Mouse (Mus musculus) intestine, embryonic 14.5 days (tissue): ENCODE measurements around the gene Tmigd1. TPM values are rescaled to one million over a fixed set of nuclear protein-coding genes. Genes with fewer than 3 reads are reported as not detected.

Experiments used
- ATAC-seq: fragments of 200-750 bp; cut with Nextera tagmentation; replicated peaks from 2 replicates; pipeline ENCODE4 v1.8.0; 2017; ENCODE audit warnings: low read depth, moderate number of reproducible peaks, moderate TSS enrichment, moderate library complexity; ENCODE audit not compliant: low FRiP score, low TSS enrichment
- DNase-seq: peaks from one replicate; pipeline ENCODE4 v3.0.0-alpha.2; 2018; ENCODE audit warnings: low spot score
- H3K27ac ChIP-seq: fragments of 300-500 bp; sonication (generic); 2 replicates; pipeline ENCODE4 v1.5.1; 2014; ENCODE audit warnings: low read depth, mild to moderate bottlenecking, control low read depth
- H3K27me3 ChIP-seq: fragments of 300-500 bp; sonication (generic); replicated peaks from 2 replicates; pipeline ENCODE4 v1.6.1; 2014; ENCODE audit warnings: low read length, control low read depth; ENCODE audit not compliant: control insufficient read depth, insufficient read depth
- H3K36me3 ChIP-seq: fragments of 300-500 bp; sonication (generic); 2 replicates; pipeline ENCODE4 v1.6.1; 2014; ENCODE audit warnings: low read length, control low read depth; ENCODE audit not compliant: control insufficient read depth, insufficient read depth
- H3K4me1 ChIP-seq: fragments of 300-500 bp; sonication (generic); replicated peaks from 2 replicates; pipeline ENCODE4 v1.6.1; 2014; ENCODE audit warnings: low read length, control low read depth, mixed read lengths; ENCODE audit not compliant: control insufficient read depth, insufficient read depth
- H3K4me2 ChIP-seq: fragments of 300-500 bp; sonication (generic); 2 replicates; pipeline ENCODE4 v1.6.1; 2014; ENCODE audit warnings: low read length
- H3K4me3 ChIP-seq: fragments of 300-500 bp; sonication (generic); 2 replicates; pipeline ENCODE4 v1.5.1; 2014; ENCODE audit warnings: low read depth, low read length, control low read depth, mixed read lengths
- H3K9ac ChIP-seq: fragments of 300-500 bp; sonication (generic); 2 replicates; pipeline ENCODE4 v1.6.1; 2014; ENCODE audit warnings: mild to moderate bottlenecking, low read length
- H3K9me3 ChIP-seq: fragments of 300-500 bp; sonication (generic); 2 replicates; pipeline ENCODE4 v1.6.1; 2016; ENCODE audit warnings: low read length, control low read depth; ENCODE audit not compliant: control insufficient read depth
- whole genome bisulfite sequencing: fragments of 180-500 bp; shearing (Covaris S2); extraction: QIAGEN DNeasy Blood & Tissue Kit; methylation state at CpG from one replicate; pipeline ENCODE4 v1.1.7; 2014; 5-methylcytosine and 5-hydroxymethylcytosine counted together
- polyA plus RNA-seq: library from polyadenylated mRNA; unstranded; fragments of >200 nt; fragmentation: Nextera tagmentation; extraction: Ambion mirVana; gene quantifications from 2 replicates; pipeline ENCODE4 v1.2.1, GENCODE M21; 2014

The Tmigd1 gene
- polyA plus RNA-seq, 1 experiment from 2014 or later: 0.26 TPM

DNA sequence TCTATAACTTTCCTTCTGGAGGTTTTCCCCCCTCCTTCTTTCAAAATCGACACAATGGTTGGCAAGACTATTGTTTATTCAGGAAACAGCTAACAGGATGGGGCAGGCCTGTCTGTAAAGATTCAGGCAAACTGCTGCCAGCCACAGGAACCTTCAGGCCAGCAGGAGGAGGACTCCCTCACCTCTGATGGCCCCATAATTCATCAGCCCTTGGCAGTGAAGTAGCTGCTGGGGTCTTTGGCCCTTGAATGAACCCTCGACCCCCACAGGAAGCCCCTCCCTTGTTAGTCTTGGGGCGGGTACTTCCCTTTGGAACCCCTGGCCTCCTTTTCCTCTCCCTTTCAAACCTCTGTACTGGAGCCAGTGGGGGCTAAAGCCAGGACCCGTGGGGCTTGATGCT is 8.4 kb upstream of the Tmigd1 start:
- 4% methylated on average over 4 of the region's 4 CpGs for WGBS
- ATAC-seq (no peak), DNase-seq (no peak)
- H3K9me3 ChIP-seq: no peaks in the 10 kb centered on the region
- no peak overlapping the region for H3K27ac ChIP-seq
- H3K4me1 ChIP-seq: peaks cover 10% of the 10 kb centered on the region
- H3K9ac ChIP-seq: no peak overlapping the region
- H3K36me3 ChIP-seq: no peaks in the 10 kb centered on the region
- no peaks in the 10 kb centered on the region for H3K27me3 ChIP-seq
- H3K4me3 ChIP-seq: no peak overlapping the region
- peak overlapping the region; percentile 5; the same call in 1 of the 2 replicates for H3K4me2 ChIP-seq

DNA sequence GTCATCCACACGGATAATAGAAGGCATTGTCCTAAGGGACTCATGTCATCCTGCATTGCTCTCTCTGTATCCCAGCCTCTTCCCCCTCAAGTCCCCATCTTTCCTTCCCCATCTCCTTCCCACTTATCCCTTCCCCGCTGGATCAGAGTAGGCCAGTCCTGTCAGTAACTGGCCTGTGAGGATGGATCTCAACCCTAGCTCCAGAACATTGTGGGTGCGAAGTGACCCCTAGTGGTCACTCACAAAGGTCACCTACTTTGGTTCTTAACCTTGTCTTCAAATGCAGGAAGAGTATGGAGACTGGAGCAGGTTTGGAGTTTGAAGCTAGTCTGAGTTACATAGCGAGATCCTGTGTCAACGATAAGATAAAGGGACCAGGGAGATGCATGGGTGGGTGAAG is 7.7 kb upstream of the Tmigd1 start:
- 27% methylated on average over 5 of the region's 5 CpGs for WGBS
- Histone ChIP-seq H3K9ac (no peak overlapping the region), H3K4me3 (no peak overlapping the region), H3K27me3 (no peaks in the 10 kb centered on the region), H3K9me3 (no peaks in the 10 kb centered on the region), H3K27ac (no peak overlapping the region), H3K4me1 (peaks cover 10% of the 10 kb centered on the region), H3K4me2 (no peak overlapping the region; the same call in 1 of the 2 replicates), H3K36me3 (no peaks in the 10 kb centered on the region)
- ATAC-seq: 0 out of 2 replicates have a peak, but pooled peaks have one; percentile 51
- DNase-seq: peak; percentile 66

DNA sequence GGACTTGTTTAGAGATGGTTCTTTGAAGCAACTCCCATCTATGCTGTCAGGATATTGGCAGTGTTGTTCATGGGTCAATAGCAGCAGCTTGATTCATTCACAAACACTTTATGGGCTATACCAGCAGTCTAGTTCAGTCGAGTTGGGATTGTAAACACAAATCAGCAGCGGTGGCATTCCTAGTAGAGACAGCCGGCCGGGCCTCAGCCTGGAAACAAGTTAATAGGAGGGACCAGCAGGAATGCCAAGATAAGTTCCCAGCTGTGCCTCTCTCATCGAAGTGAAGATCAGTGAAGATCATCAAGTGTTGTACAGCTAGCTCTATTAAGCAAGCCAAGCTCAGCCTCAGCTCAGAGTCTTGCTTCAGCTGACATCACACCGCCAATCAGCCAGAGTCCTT is 5.6 kb upstream of the Tmigd1 start:
- Histone ChIP-seq H3K9ac (no peak overlapping the region), H3K4me1 (peaks cover 10% of the 10 kb centered on the region), H3K9me3 (no peaks in the 10 kb centered on the region), H3K36me3 (no peaks in the 10 kb centered on the region), H3K27ac (no peak overlapping the region), H3K27me3 (no peaks in the 10 kb centered on the region), H3K4me2 (no peak overlapping the region), H3K4me3 (no peak overlapping the region)
- no peak for DNase-seq
- 35% methylated on average over 6 of the region's 6 CpGs for WGBS
- no peak for ATAC-seq

DNA sequence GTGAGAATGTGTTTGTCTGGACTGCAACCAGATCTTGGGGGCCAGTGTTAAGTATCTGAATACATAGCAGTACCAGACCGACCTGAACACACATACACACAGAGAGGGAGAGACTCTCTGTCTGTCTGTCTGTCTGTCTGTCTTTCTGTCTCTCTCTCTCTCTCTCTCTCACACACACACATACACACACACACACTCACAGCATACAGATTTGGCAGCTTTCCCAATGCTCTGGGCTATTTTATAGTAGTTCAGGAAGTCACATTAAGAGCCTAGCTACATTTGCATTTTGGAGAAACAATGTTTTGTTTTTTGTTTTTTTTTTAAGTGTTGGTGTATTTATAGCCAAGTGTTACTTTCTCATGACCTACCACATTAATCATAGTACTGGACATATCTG is 4.8 kb upstream of the Tmigd1 start:
- no peaks in the 10 kb centered on the region for H3K9me3 ChIP-seq
- no peaks in the 10 kb centered on the region for H3K36me3 ChIP-seq
- no peak overlapping the region for H3K9ac ChIP-seq
- ATAC-seq (no peak), DNase-seq (no peak)
- H3K4me2 ChIP-seq: no peak overlapping the region
- no peak overlapping the region for H3K27ac ChIP-seq
- no peaks in the 10 kb centered on the region for H3K27me3 ChIP-seq
- no peak overlapping the region for H3K4me3 ChIP-seq
- H3K4me1 ChIP-seq: peaks cover 10% of the 10 kb centered on the region
- 67% methylated on average over 1 of the region's 1 CpGs for WGBS

DNA sequence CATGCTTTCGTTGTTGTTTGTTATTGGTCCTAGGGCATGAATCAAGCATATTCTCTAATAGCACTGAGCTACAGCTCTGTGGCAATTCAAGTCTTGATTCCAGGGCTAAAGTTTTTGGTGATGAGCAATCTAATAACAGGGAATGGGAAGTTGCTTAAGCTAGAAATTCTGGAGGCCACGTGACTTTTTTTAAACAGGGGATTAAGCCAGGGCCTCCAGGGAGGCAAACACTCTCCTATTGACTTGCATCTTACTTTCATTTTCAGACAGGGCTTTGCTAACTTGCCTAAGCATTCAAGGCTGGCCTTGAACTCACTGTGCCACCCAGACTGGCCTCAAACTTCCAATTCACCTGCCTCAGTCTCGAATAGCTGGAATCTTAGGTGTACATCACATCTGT is 4.1 kb upstream of the Tmigd1 start:
- Histone ChIP-seq H3K4me1 (peaks cover 10% of the 10 kb centered on the region), H3K9ac (no peak overlapping the region), H3K27ac (no peak overlapping the region), H3K9me3 (no peaks in the 10 kb centered on the region), H3K36me3 (no peaks in the 10 kb centered on the region), H3K27me3 (no peaks in the 10 kb centered on the region), H3K4me3 (no peak overlapping the region), H3K4me2 (no peak overlapping the region)
- DNase-seq (no peak), ATAC-seq (no peak)
- 50% methylated on average over 3 of the region's 3 CpGs for WGBS

DNA sequence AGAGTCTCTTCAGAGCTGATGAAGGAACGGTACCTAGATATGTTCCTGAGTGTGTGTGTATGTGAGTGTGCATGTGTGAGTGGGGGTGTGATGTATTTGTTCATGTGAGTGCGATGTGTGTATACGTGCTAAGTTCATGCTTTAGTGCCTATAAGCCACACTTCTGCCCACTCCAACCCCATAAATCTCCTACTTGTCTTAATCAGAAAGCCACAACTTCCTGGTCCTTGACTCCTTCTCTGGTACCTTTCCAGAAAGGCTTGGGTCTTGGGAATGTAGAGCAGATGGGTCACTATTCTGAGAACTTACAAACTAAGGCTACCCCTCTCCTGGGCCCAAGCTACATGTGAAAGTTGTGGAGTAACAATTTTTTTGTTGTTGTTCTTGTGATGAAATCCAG is 3.2 kb upstream of the Tmigd1 start:
- WGBS: 86% methylated on average over 3 of the region's 3 CpGs
- no peak overlapping the region for H3K4me2 ChIP-seq
- no peak overlapping the region for H3K9ac ChIP-seq
- H3K9me3 ChIP-seq: no peaks in the 10 kb centered on the region
- H3K36me3 ChIP-seq: no peaks in the 10 kb centered on the region
- peaks cover 8% of the 10 kb centered on the region for H3K4me1 ChIP-seq
- DNase-seq: no peak
- ATAC-seq: no peak
- no peak overlapping the region for H3K4me3 ChIP-seq
- no peak overlapping the region for H3K27ac ChIP-seq
- no peaks in the 10 kb centered on the region for H3K27me3 ChIP-seq

DNA sequence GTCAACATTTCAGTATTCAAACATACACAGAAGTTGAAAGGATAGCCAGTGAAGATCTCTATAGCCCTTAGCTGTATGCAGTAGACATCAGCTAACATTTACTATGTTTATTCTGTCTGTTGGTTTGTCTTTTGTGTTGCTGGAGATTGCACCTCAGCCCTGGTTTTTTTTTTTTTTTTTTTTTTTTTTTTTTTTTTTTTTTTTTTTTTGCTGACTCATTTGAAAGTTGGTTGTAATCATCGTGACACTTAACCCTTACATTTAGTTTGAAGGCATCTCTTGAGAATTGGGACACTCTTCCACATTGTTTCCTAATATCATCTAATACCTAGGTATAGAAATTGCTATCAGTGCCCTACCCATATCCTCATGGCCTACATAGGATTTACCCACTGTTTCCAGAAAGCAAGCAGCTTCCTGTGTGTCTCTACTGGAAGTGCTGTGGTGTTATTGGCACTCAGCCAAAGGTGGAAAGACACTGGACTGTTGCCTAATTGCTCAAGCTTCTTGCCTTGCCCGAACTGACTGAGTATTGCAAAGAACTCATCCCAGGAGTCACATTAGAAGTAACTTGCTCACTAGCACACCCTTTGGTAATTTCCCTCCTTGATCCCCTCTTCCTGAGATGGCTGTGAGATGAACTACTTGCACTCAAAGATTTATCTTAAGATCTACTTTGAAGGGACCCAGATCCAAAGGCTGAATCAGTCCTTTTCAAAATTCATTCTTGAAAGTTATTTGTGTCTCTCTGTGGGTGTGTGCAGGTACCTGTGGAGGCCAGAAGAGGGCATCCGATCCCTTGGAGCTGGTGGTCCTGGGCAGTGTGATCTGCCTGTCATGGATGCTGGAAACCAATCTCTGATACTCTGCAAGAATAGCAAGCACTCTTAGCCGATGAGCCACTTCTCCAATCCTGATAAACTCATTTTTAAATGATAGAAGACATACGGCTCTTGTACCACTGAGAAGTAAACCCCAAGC is 1.9 kb upstream of the Tmigd1 start:
- H3K4me2 ChIP-seq: no peak overlapping the region
- H3K27ac ChIP-seq: no peak overlapping the region
- H3K9ac ChIP-seq: no peak overlapping the region
- H3K4me1 ChIP-seq: peaks cover 3% of the 10 kb centered on the region; the same call in 1 of the 2 replicates
- 69% methylated on average over 5 of the region's 5 CpGs for WGBS
- ATAC-seq (no peak), DNase-seq (no peak)
- H3K4me3 ChIP-seq: no peak overlapping the region
- no peaks in the 10 kb centered on the region for H3K9me3 ChIP-seq
- no peaks in the 10 kb centered on the region for H3K27me3 ChIP-seq
- H3K36me3 ChIP-seq: no peaks in the 10 kb centered on the region

DNA sequence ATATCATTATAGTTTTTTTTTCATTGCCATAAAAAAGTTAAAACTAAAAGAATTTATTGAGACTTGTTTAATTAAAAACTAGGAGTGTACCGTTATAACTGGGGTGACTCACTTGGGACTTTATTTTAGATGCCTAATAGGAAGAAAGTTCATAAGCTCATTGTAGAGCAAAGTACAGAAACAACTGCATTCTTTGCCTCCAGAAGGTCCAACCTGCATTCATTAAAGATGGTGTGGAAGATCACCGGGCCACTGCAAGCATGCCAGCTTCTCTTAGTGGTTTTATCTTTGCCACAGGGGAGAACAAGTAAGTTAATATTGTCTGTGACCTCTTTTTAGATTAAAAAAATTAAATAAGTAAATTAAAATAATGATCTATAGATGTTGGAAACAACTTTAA is 2.4 kb downstream of the Tmigd1 start:
- no peak for ATAC-seq
- H3K27me3 ChIP-seq: no peaks in the 10 kb centered on the region
- 74% methylated on average over 2 of the region's 2 CpGs for WGBS
- no peaks in the 10 kb centered on the region for H3K4me1 ChIP-seq
- H3K4me2 ChIP-seq: no peak overlapping the region
- H3K27ac ChIP-seq: no peak overlapping the region
- no peak for DNase-seq
- H3K4me3 ChIP-seq: no peak overlapping the region
- H3K9ac ChIP-seq: no peak overlapping the region
- no peaks in the 10 kb centered on the region for H3K9me3 ChIP-seq
- H3K36me3 ChIP-seq: no peaks in the 10 kb centered on the region

DNA sequence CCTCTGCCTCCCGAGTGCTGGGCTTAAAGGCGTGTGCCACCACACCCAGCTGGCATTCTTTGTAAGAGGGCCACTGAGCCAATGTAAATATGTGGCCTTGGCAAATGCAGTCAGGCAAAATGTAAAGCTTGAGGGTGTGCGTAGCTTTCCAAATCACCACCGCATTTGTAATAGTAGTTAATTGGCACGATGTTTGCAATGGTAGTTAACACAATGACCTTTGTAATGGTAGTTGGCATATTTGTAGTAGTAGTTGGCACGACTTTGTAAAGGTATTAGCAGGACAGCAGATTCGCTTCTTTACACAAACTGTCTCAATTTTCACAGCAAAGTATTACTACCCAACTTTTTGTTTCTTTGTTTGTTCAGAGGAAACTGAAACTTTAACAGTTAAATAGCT is 6.7 kb downstream of the Tmigd1 start:
- 91% methylated on average over 7 of the region's 7 CpGs for WGBS
- no peaks in the 10 kb centered on the region for H3K36me3 ChIP-seq

More for the DNA sequence above, 6.7 kb downstream of the Tmigd1 start:
- no peak for ATAC-seq
- DNase-seq: no peak
- H3K9me3 ChIP-seq: no peaks in the 10 kb centered on the region
- no peak overlapping the region for H3K27ac ChIP-seq
- H3K4me2 ChIP-seq: no peak overlapping the region
- H3K9ac ChIP-seq: no peak overlapping the region
- no peak overlapping the region for H3K4me3 ChIP-seq
- H3K27me3 ChIP-seq: no peaks in the 10 kb centered on the region
- no peaks in the 10 kb centered on the region for H3K4me1 ChIP-seq
